Mouse (Mus musculus) MEL-GATA-1-ER (cell line): ENCODE results near the gene Polr2l.
A peak's percentile ranks its signal among the peaks of the same experiment; 100 is the strongest.

Experiments used
- DNase-seq: peaks from one replicate; pipeline ENCODE4 v3.0.0-alpha.2; 2012; ENCODE audit warnings: low read depth; ENCODE audit errors: extremely low read depth

The Polr2l gene

DNA sequence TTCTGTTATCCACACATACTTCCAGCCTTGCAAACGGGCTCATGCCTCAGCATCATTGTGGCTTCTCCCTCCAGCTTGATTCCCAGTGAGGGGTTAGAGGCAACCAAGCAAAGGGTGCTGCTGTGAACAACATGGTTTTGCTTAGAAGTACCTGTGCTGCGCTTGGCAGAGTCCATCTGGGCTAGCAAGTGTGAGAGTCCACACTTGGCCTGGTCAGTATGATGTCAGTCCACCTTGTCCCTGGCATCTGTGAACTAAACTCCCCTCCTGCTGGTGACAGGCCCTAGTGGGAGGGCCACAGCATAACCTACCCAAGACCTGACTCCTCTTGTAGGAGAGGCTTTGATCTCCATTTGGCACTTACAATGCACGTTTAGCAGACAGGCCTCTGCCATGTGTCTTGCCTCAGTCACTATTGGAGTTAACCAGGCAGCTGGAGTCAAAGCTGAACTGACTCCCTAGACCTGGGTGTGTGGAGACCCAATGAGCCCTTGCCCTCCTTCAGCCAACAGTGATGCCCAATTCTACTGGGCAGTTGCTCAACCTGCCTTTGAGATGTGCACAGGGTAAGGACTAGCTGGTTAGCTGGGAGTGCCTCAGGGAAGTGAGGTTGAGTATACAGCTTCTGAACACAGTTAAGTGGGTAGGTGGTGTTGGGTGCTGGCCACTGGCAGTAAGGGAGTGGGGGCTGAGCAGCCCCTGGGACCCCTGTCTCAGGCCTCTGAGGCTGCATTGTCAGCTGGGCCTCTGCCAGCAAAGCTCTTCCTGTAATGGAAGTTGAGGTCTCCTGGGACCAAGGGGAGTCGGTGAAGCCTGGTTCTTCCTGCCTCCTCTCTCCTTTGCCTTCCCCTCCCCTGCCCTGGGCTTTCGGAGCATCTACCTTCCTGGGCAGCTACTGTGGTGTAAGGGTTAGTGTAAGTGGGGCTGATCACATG, 9.5 kb upstream of the Polr2l start:
- no peak for DNase-seq

DNA sequence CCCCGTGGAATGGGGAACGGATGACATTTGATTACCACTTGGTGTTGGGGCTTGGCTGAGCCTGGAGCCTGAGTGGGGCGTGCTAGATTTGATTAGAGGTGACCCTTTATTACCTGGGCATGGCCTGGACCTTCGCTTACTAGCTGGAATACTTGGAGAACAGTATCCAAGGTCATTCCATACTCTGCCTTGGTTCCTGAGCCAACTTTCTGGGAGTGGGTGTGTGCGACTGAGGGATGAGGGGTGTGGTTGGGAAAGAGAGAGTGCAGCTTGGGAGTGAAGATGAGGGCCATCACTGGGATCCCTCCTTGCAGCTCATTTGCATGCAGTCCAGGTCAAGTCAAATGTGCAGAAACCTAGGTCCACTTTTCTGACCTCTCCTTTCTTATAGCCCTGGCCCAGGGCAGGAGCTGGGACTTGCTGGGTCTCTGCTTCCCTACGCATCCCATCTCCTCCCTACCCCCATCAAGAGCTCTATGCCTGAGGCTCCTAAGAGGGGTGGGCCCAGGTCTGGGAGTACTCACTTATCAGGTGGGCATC, 8.3 kb upstream of the Polr2l start:
- no peak for DNase-seq

DNA sequence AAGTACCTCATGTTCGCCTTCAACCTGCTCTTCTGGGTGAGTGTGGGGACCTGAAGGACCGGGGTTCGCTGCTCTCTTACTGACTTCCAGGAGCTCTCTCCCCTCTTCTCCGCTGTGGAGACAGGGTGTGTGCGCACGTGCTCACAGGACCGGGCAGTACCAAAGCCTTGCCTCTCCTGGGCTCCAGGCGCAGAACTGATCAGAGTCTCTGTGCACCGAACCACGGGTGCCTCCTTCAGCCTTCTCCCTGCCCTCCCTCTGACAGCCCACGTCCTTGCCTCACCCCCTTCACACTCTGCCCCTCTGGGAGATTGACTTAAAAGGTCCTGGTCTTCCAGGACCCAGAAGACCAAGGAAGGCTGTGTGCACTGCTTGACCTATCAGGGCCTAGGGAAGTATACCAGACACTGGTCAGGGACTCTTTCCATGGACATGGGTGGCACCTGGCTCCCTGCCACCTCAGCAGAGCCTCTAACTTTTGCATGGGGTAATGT, 7.6 kb upstream of the Polr2l start:
- DNase-seq, result no peak

- DNase-seq, result no peak
Measured at GRCm38 (mm10) chr7:141481498-141482401, 6.8 kb upstream of the Polr2l start.

GRCm38 (mm10) chr7:141480842-141481497, 6.0 kb upstream of the Polr2l start:
- no peak for DNase-seq

DNA sequence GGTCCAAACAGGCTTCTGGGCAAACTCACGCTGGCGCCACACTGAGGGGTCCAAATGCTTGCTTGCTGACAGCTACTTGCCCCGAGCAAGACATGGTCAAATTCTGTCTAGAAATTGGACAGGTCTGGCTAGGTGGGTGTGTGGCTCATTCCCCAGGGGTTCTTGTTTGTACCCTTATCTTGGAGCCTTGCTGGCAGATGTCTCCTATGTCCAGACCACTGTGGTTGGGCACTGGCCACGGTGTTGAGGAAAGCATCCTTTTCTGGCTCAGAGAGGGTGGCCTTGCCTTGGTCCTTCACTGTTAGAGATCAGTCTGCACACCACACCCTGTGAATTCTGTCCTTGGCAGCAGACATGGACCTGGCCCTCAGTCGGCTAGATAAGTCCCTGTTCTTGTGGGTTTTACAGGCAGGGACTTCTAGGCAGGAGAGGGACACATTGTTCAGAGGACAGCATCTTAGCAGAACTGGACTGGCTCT, 3.4 kb upstream of the Polr2l start:
- no peak for DNase-seq

DNA sequence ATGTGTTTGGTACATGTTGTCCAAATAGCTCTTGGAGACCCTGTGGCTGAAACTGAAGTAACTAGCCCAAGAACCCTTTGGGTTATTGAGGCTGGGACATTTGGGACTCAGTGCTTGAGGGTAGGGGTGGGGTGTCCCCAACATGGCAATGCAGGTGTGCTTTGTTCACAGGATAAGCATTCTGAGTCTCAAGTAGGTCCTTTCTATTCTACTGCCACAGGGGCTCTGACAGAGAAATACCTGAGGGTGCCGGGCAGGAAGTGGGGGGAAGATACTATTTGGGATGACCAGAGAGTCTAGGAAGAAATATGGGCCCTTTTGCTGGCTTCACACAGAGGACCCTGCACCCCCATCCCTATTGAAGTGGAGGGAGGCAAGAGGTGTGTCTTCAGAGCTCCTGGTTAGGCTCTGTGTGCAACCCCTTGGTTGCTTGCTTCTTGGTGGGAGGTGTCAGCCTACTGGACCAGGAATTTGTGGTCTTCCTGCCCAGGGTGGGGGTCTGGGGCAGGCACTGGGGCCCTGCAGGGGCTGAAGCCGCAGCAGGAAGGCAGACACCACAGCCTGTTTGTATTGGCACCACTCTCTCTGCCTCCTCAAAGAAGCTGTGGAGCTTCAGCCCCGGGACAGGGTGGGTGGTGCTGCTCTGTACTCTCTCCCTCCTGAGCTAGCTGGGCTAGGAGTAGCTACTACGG, 2.8 kb upstream of the Polr2l start:
- DNase-seq, result no peak

- no peak for DNase-seq
Measured at GRCm38 (mm10) chr7:141476981-141477370, 2.0 kb upstream of the Polr2l start.

DNA sequence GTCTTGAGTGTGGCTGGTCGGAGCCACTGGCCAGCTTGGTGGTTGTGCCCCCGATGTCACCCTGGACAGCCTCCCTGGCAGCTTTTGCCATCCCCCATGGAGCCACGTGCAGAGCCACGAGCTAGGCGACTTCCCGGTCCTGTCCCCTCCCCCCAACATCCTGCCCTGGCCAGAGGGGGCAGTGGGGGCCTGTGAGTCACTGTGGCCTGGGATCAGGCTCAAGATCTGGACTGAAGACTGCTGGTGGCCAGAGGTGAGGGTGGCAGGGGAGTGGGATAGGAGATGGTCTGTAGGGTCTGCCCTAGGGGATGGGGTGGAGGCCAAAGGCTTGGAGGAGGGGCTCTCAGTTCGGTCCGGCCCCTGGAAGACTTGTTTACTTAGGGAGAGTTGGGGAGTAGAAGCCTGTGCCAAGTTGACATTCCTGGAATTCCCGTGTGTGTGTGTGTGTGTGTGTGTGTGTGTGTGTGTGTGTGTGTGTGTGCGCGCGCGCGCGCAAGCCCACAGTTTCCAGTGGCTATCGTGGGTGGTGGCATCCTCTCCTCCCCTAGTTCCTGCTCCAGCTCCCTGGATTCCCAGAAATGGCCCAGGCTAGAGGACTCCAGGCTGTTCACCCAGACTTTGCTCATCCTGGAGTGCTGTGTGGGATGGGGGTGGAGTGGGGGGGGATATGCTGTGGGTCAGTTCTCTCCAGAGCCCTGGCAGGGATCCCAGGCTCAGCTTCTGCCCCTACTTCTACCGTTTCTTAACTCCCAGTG, 1.5 kb upstream of the Polr2l start:
- DNase-seq, result no peak

DNA sequence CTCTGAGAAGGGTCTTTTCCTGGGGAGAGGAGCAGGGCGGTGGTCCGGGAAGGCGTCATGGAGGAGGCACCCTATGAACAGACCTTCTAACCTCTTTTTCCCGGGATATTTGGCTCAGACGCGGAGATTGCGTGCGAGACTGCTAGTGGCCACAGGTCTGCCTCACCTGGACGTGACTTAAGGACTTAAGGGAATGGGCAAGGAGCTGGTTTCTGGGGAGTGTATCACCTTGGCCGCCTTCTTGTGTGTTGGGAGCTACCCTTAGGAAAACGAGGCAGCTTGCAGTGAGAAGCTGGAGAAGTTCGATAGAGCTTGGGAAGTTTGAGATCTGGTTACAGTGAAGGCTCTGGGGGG, 850 bp upstream of the Polr2l start:
- no peak for DNase-seq

DNA sequence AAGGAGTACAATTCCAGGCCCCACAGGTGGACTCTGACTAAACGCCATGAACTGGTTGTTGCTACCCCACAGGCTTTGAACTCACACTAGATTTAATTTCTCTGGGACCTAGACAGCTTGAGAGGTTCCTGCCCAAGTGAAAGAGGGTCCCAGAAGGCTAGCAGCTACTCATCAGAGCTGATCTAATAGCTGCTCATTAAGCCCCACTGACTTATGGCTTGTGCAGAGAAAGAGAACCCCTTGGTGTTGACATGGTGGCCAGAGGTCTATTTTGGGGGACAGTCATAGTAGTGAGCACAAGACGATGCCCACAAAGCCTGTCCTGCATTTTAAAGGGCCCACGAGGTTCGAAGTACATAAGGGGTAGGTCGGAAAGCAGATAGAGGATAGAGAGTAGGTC, 772 bp downstream of the Polr2l start:
- DNase-seq, result no peak

DNA sequence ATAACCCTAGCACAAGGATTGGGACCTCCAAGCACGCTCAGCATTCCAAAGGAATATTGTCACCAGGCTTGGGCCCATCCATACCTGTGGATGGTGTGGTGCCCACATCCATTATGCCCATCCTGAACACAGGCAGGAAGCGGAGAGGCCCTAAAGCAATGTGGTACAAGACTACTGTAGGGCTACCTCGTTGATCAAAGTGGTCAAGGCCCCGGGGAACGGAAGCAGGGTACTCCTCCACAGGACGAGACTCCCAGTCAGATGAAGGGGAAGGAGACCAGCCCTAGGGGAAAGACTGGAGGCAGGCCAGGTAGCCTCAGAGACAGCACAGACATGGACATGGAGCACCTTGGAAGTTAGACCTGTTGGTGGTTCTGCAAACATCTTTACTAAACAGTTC, 2.2 kb downstream of the Polr2l start:
- DNase-seq, result no peak

GRCm38 (mm10) chr7:141472226-141472625, 2.7 kb downstream of the Polr2l start:
- no peak for DNase-seq

GRCm38 (mm10) chr7:141471236-141471635, 3.7 kb downstream of the Polr2l start:
- DNase-seq, result no peak

- DNase-seq, result no peak
Measured at GRCm38 (mm10) chr7:141470637-141470944, 4.3 kb downstream of the Polr2l start.

DNA sequence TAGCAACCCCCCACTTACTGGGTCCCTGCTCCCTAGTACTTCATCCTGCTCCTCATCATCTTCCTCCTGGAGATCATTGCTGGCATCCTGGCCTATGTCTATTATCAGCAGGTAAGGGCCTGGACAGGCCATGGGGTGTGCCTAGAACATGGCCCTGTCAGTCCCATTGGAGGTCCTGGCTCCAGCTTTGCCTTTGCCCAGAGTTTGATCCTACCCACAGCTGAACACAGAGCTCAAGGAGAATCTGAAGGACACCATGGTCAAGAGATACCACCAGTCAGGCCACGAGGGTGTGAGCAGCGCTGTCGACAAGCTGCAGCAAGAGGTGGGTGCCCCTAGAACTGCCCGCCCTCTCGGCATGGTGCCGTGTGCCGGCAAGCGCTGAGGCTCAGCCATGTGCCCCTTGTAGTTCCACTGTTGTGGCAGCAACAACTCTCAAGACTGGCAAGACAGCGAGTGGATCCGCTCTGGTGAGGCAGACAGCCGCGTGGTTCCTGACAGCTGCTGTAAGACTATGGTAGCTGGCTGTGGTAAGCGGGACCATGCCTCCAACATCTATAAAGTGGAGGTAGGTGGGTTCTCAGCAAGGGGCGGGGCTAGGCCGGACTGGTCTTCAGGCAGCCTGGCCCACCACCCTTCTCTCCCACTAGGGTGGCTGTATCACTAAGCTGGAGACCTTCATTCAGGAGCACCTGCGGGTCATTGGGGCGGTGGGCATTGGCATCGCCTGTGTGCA, 4.9 kb downstream of the Polr2l start:
- no peak for DNase-seq

- DNase-seq, result no peak
Measured at GRCm38 (mm10) chr7:141469352-141469751, 5.6 kb downstream of the Polr2l start.

DNA sequence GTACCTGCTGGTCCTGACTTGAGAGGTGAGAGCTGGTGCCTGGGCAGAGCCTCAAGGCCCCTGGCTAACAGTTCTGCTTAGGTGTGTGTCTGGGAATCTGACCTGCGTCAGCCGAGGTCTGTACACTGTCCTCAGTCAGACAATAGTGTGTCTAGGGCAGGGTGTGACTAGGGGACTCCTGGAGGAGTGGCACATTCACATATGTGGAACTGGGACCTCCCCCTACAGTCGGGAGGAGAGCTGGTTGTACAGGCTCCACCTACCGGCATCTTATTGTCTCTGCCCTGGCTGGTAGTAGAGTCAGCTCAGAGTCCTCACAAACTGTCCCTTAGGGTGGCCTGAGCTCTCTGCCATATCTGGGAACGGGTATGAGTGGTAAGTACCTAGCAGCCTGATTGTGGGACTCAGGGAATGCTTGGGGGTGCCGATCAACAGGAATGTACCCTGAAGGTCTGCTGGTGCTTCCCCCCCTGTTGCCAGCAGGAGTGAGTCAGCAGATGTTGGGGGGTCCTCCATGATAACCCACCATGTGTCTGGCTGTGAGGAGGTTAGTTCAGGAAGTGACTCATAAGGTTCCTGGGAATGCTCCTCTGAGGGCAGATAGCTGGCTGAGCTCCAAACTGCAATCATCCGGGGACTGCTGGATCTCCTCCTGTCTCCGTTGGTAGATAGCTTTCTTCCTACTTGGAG, 6.3 kb downstream of the Polr2l start:
- peak; percentile 90 for DNase-seq

GRCm38 (mm10) chr7:141468164-141468521, 6.8 kb downstream of the Polr2l start:
- DNase-seq, result no peak
